Mouse (Mus musculus) embryonic stem cell, embryonic (primary cell): ENCODE data around the gene Ormdl1.
"Not testable (repeated sequence)": the region's sequence is repeated elsewhere in the genome, so short reads cannot be mapped to it uniquely, and the experiment has no call there.

Experiments used
- CTCF ChIA-PET, 4 experiments: fragments of 300-600 bp in 2 of 4; fragments of 350-600 bp in 2 of 4; sonication (Branson Sonifier 250); formaldehyde crosslinking; loops; one replicate each; lab custom pipeline; 2022; ENCODE audit warnings: inconsistent platforms in 2 of 4; lab: Charles Lee
- POLR2A ChIA-PET, 4 experiments: fragments of 300-600 bp in 2 of 4; fragments of 350-600 bp in 2 of 4; sonication (Branson Sonifier 250); formaldehyde crosslinking; loops; one replicate each; lab custom pipeline; 2022; ENCODE audit warnings: antibody characterized with exemption in 4 of 4, inconsistent platforms in 1 of 4; lab: Charles Lee

The Ormdl1 gene

DNA sequence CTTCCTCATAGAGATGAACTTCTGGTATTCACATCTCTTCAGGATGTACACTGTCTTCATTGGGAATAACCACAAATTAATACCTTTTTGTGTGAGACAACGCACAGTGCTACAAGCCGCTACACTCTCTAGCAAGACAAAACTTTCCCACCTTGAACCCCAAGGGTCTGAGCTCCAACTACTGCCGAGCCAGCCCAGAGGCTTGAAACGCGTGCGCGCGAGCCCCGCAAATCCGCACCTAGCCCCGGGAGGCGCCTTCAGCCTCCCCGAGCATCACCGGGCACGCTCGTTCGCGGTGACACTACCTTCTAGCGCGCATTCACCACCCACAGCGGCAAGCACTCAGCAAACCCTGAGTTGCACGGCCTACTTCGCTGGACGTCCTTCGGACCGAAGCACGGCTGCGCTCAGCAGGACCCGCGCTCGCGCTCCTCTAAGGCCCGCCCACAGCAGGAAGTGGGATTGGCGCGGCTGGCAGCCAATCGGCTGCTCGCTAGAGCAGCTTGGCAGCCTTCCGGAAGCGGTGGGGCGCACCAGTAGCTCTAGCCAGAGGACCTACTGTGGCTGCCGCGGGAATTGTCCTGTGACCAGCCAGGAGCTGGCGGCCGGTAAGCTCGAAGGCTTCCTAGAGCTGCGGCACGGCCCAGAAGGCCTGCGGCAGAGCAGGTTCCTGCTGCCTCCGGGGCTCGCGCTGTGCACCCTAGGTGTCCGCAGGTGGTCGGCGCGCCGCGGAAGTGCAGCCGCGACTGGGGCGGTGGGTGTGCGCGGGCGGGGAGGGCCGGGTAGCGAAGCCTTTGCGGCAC lies at the start of gene Ormdl1, which contains the start of the genes Pms1 and Gm28778:
TSS of gene Ormdl1 (plus strand) at position 515 of the 803 bp plus-strand sequence.
TSS of gene Pms1 (minus strand) at position 438 of the 803 bp plus-strand sequence.
TSS of gene Gm28778 (plus strand) at position 531 of the 803 bp plus-strand sequence.
- ChIA-PET POLR2A (interaction anchor here (0.5 to 2.9 kb wide), 33 partner anchors 9 to 1791 kb away, joined by 3 to 25 read pairs (median 4); partner anchors contain the start of genes Asdurf (in 3 of the 4), Asnsd1 (in 3 of the 4), Gm28551 (in 3 of the 4) and Gls (in 2 of the 4)), CTCF (interaction anchor here in 1 of 4 experiments (0.5 to 0.6 kb wide), 2 partner anchors 667 to 878 kb away, joined by 3 read pairs; partner anchors contain the start of gene Nemp2)

DNA sequence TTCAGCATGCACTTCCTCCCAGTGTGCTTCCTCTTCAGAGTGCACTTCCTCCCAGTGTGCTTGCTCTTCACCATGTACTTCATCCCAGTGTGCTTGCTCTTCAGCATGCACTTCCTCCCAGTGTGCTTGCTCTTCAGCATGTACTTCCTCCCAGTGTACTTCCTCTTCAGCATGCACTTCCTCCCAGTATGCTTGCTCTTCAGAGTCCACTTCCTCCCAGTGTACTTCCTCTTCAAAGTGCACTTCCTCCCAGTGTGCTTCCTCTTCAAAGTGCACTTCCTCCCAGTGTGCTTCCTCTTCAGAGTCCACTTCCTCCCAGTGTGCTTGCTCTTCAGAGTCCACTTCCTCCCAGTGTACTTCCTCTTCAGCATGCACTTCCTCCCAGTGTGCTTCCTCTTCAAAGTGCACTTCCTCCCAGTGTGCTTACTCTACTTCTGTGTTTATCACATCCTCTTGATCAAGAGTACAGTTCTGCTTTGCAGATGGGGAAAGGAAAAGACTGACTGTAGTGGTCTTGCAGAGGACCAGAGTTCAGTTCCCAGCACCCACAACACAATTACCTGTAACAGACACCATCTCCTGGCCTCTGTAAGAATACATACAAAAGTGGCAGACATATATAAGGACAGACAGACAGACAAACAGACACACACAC lies 31.8 kb upstream of the Ormdl1 start:
- CTCF ChIA-PET, POLR2A ChIA-PET: not testable (repeated sequence)

DNA sequence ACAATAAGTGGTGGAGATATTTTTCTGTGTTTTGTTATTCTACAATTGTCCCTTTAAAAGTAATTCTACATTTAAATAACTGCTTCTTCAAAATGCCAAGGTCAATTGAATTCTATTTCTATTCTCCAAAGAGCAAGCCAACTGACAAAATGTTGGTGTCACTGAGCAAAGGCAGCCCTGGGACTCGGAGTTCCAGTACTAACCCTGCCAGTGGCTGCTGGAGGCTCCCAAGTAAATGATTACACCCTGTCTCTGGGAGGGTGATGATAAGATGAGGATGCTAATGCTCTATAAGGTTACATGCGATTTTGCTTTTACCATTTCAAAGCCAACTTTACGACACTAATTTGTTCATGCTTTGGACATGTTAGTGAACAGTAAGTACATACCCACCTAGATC lies 27.0 kb upstream of the Ormdl1 start:
- ChIA-PET POLR2A (interaction anchor here in 1 of 4 experiments (0.7 kb wide), 1 partner anchor 63 kb away, joined by 3 read pairs; no protein-coding TSS in a partner anchor), CTCF (no interaction called here)

DNA sequence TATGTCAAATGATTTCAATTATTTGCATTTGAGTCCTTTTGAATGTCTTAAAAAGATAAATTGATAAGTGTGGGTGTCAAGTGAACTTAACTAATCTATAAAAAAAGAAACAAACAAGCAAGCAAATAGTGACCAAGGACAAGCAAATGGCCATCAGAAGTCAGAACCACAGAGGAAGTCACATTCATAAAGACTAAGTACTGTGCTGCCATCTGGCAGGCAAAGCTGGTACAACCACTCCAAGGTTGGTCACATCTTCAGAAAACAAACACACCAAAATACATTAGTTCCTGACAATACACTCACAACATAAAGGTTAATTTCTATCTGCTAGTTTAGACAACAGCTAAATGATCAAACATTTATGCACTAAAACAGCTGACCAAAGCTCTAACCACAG lies 24.2 kb upstream of the Ormdl1 start:
- CTCF ChIA-PET: interaction anchor here in 2 of 4 experiments (1.0 to 1.6 kb wide), 2 partner anchors 18 to 219 kb away, joined by 3 to 5 read pairs; no protein-coding TSS in a partner anchor
- POLR2A ChIA-PET: interaction anchor here in 1 of 4 experiments (0.6 to 0.8 kb wide), 3 partner anchors 24 to 1151 kb away, joined by 4 to 6 read pairs (median 4); partner anchors contain the start of genes 1700019A02Rik, Gm28778, Ormdl1 and Pms1

DNA sequence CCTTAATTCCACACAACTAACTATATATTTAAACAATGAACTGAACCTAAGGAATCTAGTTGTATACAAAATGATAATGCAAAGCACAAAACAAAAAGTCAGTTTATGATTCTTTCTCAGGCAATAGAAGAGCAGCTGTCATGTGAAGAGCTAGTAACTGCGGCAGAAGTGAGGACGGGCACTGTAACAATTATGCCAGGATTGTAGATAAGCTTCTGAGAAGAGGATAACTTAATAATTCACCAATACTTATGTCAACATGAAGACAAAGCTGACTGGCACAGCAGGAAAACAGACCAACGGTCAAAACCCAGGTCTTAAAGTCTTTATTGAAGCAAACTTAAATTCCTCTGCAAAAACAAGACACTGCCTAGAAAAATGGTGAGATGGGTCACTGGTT lies 5.7 kb upstream of the Ormdl1 start:
- POLR2A ChIA-PET: interaction anchor here in 1 of 4 experiments (0.6 to 0.8 kb wide), 2 partner anchors 15 to 22 kb away, joined by 3 to 5 read pairs; partner anchors contain the start of gene Osgepl1
- CTCF ChIA-PET: no interaction called here

DNA sequence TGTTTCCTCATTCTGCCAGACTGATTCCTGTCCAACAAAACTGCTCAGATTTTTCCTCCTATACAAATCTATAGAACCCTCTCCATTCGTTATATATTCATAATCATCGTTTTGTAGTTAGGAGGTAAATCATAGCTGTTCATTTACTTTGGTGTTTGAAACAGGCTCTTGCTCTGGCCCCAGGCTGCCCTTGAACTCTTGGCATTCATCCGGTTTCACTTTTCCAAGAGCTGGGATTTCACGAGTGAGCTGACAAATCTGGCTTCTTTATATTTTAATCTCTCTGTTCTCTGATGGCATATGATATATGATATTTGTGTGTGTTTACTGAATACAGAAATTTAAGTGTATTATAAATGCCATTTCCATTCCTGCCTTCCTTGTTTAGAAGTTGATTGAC lies 3.6 kb downstream of the Ormdl1 start:
- ChIA-PET CTCF (no interaction called here), POLR2A (no interaction called here)

DNA sequence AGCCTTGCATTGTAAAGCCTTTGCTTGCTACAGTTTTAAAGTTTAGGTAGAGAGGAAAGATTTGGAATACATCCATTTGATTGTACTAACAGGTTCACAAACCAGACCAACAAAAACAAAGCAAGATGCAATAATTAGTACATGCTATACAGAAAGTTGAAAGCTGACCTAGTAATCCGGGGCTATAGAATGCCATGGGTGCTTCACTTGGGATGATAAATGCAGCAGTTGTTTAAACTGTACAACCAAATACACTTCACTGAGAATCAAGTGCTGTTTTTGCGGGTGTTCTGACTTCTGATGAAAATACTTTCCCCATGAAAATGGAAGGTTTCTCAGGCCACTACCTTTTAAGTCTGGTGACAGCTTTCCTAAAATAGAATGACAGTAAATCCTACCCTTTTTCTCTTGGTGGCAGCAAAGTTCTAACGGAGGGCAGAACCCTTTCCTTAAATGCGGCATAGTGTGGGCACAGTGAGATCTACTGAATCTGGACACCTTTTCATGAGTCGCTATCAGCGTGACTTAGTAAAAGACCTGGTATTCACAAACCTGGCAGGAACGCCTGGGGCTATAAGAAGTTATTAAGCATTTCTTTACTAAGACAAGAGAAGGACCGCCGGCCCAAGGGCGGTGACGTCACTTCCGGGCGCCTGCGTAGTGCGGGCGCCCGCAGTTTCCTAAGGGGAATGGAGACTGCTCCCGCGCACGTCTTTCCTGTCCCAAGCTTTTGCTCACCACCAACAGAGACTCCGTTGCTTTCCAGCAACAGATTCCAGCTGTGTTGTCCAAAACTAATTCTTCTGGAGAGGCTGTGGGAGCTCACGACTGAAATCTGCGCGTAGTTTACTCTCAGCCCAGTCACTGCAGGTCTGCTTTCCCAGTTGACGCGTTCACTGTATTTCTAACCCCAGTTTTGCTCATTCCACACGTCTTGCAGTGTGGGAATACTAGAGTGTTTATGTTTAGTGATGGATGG lies 16.4 kb downstream of the Ormdl1 start, which contains the start of gene Osgepl1:
TSS of gene Osgepl1 (plus strand) at position 636 of the 979 bp plus-strand sequence.
- ChIA-PET CTCF (no interaction called here), POLR2A (interaction anchor here in 2 of 4 experiments (0.5 to 3.6 kb wide), 7 partner anchors 8 to 131 kb away, joined by 3 to 25 read pairs (median 4); partner anchors contain the start of genes Gm28778 (in 2 of the 2), Ormdl1 (in 2 of the 2) and Pms1 (in 2 of the 2))

DNA sequence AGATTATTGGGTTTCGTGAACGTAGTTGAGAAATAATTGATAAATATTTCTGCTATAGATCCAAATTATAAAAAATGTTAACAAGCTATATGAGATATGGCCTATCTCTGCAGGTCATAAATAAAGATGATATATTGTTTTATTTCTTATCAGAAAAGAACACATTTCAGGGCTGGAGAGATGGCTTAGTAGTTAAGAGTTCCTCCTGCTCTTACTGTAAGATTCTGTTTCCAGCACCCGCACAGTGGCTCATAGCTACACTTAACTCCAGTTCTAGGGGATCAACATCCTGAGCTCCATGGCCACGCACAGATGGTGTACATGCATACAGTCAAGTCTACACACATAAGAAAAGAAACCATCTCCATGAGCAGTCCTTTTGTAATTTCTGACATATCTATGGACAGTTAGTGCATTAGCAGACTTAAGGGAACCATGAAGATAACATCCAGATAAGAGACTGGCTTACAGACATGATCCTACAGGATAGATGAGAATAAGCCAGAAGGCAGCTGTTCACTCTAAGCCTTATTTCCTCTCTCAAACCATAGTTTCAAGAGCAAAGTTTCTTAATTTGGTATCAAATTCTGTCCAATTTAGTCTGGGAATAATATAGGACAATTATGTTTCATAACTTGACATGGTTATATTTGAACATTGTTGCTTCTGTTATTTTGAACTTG lies 24.9 kb downstream of the Ormdl1 start:
- ChIA-PET POLR2A (interaction anchor here in 1 of 4 experiments (1.3 to 2.4 kb wide), 2 partner anchors 8 to 25 kb away, joined by 4 to 8 read pairs; partner anchors contain the start of genes Gm28778, Ormdl1, Osgepl1 and Pms1), CTCF (interaction anchor here in 1 of 4 experiments (0.6 kb wide), 1 partner anchor 934 kb away, joined by 3 read pairs; no protein-coding TSS in a partner anchor)

DNA sequence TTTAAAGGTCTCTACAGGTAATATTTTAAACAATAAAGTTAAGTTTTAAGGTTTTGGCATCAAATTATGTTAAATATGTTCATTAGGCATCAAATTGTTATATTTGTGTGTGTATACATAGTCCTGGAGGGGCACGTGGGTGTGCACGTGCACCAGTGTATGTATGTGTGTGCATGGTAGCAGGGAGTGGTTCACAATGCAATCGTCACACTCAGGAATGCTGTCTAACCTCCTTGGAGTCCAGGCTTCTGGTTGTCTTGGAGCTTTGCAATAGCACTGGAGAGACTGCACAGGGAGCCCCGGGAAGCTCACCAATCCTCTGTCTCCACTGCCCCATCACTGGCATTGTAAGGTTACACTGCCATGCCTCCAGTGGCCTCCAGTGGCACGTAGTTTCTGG lies 26.4 kb downstream of the Ormdl1 start:
- CTCF ChIA-PET: no interaction called here
- POLR2A ChIA-PET: no interaction called here

DNA sequence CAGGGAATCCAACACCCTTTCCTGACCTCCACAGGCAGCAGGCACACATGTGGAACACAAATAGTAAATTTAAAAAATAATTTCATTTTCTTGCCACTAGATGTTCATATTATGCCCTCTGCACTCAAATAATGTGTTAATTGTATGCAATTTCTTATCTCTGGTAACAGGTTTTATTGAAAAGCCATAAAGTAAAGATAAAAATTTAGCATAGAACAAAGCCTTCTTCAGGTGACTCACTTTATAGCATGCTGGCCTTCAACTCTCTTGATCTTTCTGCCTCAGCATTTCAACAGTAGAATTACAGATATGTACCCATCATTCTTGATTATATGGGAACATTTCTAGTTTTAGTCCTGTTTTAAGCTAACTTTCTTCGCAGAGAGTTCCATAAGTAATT lies 27.4 kb downstream of the Ormdl1 start:
- POLR2A ChIA-PET: interaction anchor here in 1 of 4 experiments (1.3 kb wide), 1 partner anchor 27 kb away, joined by 3 read pairs; the partner anchor contains the start of genes Gm28778, Ormdl1 and Pms1

DNA sequence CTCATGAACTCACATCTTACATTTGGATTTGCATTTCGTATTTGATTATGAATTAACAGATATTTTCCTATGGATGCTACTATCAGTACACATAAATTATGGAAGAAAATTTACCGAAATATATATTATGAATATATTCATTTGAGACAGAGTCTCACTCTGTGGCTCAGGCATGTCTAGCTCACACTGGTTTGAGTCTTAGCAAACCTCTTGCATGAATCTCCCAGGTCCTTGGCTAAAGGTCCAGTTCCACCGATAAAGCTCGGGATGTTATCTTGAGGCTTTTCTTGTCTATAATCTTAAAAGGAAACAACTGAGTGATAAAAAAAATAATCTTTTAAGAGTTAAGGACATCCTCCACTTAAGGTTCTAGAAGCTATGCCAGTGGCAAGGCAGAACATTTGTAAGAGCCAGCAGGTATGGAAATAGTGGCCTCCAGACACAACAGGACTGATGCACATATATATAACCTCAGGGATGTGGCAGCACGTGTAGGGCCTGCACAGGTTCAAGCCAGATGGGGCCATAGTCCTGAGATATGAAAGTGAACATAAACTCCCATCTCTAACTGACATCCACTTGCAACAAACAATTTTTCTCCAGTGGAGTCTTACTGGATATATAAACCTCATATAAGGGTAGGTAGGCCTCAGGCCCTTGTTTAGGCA lies 28.1 kb downstream of the Ormdl1 start:
- ChIA-PET POLR2A (interaction anchor here in 2 of 4 experiments (0.7 to 1.3 kb wide), 2 partner anchors 28 to 1206 kb away, joined by 3 read pairs; partner anchors contain the start of genes Gm28778 (in 1 of the 2), Ormdl1 (in 1 of the 2), Pms1 (in 1 of the 2) and Stat1 (in 1 of the 2)), CTCF (no interaction called here)

More for the DNA sequence above, 27.4 kb downstream of the Ormdl1 start:
- CTCF ChIA-PET: no interaction called here

DNA sequence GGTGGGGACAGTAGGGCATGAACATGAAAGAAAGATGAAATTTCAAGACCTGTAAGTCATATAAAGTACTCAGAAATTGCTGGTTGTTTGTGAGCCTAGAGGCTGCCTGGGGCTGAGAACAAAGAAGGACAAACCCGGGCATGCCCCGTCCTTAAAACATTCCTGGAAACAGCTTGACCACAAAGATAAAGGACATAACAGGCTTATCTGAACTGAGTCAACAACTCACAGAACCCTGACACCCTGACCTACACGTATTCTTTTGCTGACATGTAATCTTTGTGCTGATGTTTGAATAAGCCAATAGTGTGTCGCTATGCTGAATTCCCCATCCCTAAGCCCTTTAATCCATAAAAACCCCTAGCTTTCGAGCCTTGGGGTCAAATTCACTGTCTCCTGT lies 36.6 kb downstream of the Ormdl1 start:
- POLR2A ChIA-PET, CTCF ChIA-PET: not testable (repeated sequence)

DNA sequence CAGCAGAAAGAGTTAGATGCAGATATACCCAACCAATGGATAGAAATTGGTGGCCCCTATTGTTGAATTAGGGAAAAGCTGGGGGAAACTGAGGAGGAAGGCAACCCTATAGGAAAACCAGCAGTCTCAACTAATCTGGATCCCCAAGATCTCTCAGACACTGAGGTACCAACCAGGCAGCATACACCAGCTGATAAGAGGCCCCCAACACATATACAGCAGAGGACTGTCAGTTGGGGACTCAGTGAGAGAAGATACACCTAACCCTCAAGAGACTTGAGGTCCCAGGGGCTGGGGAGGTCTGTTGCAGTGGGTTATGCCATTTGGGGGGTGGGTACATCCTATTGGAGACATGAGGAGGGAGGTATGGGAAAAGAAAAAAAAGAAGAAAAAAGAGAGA lies 38.6 kb downstream of the Ormdl1 start:
- ChIA-PET CTCF (no interaction called here), POLR2A (no interaction called here)

DNA sequence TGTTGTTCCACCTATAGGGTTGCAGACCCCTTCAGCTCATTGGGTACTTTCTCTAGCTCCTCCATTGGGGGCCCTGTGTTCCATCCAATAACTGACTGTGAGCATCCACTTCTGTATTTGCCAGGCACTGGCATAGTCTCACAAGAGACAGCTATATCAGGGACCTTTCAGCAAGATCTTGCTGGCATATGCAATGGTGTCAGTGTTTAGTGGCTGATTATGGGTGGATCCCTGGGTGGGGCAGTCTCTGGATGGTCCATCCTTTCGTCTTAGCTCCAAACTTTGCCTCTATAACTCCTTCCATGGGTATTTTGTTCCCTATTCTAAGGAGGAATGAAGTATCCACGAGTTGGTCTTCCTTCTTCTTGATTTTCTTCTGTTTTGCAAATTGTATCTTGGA lies 40.5 kb downstream of the Ormdl1 start:
- POLR2A ChIA-PET, CTCF ChIA-PET: not testable (repeated sequence)

DNA sequence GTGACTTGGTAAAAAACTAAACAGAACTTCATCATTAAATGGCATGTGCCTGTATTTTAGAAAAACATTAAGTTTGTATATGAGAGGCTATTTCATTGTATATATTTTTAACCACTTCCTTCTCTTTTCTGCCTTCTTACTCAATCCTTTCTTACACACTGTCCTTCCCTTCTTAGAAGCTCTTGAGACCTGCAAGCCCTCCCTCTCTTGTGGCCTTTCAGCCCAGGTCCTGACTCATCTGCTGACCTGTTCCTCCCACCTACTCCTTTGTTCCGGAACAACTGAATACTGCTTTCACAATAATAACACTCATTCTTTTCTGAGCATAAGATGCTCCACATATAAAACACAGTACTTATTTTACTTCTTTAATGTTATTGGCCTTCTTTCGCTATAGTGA lies 44.2 kb downstream of the Ormdl1 start:
- POLR2A ChIA-PET: no interaction called here
- CTCF ChIA-PET: no interaction called here
